Mouse (Mus musculus): ENCODE measurements around the gene Nlgn1.

Gene Nlgn1

DNA sequence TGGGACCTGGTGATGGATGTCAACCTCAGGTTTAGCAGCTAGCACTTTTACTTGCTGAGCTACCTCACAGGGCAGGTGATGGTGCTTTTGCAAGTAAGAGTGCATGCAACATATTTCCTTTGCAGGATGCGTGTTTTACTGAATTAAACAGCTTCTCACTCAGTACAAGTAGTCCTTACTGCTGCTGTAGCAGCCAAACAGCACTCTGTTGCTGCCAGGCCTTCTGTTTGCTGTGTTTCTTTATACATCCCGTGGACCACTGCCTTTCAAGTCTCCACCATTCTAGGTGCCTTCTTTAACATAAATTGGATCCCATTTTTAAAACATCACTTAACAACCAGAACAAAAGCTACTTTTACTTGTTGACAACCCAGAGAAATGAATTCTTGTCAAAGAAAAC, 502.0 kb downstream of the Nlgn1 start:
- no peak for DNase-seq (ENCODE audit: low read depth, low spot score)

DNA sequence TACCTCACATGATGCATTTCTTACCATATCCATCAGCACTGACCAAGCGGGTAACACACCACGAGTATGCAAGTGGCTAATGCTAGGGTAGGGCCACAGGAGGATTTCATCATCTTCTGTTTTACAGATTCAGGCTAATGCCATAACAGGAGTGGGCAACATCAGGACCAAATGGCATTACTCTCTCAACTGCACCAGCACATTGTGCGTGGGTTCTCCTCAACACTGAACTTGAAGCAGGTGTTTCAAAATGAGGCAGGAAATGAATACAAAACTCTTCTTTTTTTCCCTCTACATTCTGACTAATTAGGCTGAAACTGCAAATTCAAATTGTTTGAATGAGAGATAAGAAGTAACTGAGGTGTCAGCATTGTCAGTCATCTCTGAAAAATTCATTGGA, 518.9 kb downstream of the Nlgn1 start:
- no peak for DNase-seq (ENCODE audit: low read depth, low spot score)

DNA sequence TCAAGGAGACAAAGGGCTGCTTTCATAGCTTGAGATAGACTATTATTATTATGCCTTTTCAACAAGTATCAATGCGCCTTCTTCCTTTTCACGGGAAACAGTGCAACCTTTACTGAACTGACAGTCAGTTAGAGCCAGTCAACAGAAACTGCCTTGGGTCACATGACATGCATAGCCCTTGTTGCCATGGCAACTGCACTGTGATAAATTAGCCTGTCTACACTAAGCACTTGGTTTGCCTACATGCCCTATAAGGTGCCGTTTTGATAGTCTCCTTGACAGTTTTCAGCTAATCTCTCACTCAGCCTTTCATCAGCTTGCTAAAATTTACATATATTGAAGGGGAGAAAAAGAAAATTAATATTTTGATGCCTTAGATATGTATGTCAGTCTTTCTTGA, 524.7 kb downstream of the Nlgn1 start:
- peak; percentile 71 for DNase-seq (ENCODE audit: low read depth, low spot score)

DNA sequence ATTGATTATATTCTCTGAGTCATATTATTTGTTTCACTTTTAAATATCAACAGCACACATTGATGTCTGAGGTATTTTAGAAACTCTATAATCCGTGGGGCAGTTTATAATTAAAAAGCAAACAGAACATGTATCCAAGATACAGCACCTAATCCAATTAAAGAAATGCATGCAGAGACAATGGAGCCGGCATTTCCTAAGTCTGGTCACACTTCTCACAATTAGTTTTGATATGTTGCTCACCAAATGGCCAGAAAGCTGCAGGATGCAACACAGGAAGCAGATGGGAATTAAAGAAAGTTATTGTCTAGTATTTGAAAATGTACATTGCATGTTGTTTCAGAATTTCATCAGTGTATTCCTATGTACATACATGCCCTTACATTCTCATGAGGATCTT, 550.6 kb downstream of the Nlgn1 start:
- no peak for DNase-seq (ENCODE audit: low read depth, low spot score)

DNA sequence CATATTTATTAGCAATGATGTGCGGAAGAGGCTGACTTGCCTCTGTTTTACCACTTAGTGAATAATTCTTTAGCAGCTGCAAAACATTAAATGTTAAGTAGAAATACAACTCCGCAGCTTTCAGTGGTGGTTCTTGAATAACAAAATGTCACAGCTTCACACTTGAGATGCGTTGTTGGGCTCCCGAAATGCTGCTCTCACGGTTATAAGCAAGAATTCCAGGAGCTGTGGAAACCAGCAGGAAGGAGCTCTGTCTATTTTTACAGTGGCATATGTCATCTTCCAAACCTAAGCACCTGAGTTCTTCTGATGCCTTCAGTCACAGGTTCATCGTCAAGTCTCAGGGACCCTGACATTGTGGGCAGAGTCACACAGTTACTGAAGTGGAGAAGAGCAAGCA, 556.8 kb downstream of the Nlgn1 start:
- no peak for DNase-seq (ENCODE audit: low read depth, low spot score)

DNA sequence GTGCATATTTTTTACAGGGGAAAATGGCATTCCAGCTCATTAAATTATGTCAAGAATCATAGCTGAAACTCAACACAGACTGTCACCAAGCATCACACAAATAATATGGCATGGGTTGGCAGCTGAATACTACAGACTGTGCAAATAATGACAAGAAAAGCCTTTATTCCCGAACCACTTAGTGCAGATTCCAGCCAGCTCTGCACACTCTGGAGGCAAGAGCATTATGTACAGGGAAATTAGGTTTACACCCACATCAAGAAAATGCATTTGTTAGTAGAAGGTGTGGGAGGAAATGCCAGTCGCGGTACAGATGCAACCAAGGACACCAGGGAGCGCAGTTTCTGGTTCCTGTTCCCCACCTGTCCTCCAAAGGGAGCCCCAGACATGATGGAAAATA, 558.4 kb downstream of the Nlgn1 start:
- DNase-seq (ENCODE audit: low read depth, low spot score), result no peak

DNA sequence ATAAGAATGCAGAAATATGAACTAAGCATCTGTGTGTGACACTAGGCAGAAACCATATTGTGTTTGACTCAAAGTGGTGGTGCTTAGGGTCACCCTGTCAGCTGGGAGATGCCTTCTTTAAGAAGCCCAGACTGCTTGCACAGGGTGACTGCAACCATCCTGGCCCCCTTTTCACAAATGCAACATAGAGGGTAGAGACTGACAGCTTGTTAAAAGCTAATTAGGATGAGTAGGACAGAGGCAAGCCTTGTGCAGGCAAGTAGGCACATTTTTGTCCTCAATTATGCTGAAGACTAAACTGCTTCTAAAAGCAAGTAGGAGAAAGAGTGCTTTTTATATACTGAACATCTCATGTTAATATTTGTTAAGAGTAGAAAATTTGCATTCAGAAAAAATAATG, 558.8 kb downstream of the Nlgn1 start:
- no peak for DNase-seq (ENCODE audit: low read depth, low spot score)

DNA sequence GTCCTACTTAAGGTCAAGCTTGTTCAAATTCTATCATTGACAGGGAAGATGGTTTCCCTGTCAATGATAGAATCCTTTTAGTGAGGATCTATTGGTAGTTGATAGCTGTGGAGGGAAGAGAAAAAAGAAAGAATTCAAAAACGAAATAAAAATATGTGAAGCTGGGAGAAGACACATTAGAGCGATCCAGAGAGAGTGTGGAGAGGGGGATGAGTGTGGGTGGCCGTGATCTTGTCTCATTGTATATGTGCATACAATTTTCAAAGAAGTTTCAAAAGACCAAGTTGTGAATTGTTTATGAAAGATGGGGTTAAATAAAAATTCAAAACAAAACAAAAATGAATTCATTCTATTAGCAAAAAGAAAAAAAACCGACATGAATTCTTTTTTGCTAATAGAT, 568.6 kb downstream of the Nlgn1 start:
- DNase-seq (ENCODE audit: low read depth, low spot score), result no peak

DNA sequence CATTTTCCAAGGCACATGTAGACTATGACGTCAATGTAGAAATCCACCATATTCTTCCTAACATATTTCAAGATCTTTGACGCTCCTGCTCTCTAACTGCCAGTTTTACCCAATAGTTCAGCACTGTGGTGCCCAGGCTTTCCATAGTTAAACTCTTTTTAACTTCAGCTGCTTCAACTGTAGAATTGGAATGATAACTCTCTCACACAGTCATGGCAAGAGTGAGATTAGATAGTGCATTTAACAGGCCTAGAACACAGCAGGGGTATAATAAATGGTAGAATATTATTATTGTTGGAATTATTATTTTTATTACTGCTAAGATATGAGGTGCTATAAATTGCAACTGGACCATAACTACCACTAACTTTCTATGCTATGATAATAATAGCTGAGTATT, 574.4 kb downstream of the Nlgn1 start:
- DNase-seq (ENCODE audit: low read depth, low spot score), result no peak

DNA sequence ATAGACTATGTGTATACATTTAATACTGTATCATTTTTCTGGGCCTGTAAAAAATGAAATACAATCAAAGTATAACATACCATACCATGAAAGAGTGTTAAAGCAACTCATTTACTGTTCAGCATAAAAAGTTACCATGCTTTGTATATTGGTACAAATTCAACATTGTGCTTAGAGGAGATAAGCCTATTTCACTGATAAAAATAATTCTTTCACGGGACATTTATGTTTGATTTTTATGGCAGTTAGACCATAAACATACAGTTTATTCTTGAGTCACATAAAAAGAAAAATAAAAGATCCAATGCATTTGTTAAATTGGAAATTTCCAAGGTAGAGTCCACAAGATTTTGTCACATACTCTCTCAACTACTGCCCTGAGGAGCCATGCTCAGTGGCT, 608.1 kb downstream of the Nlgn1 start:
- no peak for DNase-seq (ENCODE audit: low read depth, low spot score)

DNA sequence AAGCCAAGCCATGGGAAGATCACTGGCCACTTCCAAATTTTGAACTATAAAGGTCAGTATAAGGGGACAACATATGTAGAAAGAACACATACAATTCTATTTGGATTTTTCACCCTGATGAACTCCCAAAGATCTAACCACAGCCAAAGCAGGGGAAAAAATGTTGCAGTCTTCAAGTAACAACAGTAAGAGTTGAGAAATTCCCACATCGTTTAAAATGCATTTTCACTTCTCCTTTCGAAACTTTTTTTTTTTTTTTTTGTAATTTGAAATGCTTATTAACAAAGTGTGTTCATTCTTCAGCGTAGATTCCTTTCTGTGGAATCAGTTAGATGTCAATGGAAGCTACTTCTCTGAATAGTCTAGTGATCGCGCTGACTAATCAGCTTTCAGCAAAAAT, 610.8 kb downstream of the Nlgn1 start:
- DNase-seq (ENCODE audit: low read depth, low spot score), result no peak

DNA sequence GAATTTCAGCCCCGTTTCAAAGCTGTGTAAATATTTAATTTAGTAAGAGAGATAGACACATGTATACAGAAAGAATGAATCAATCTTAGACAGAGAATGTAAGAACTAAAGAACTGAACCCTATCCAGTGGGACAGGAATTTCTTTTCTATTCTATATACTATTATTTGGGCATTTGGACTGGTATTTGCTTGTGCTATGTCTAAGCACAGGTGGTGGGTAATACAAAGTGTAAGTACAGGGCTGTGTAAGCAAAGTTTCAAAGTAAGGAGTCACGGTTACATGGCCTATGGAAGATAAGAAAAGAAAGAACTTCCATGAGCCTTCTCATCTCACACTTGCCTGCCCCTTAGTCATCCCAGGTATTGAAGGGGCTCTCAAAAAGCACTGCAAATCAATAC, 624.9 kb downstream of the Nlgn1 start:
- DNase-seq (ENCODE audit: low read depth, low spot score), result no peak

DNA sequence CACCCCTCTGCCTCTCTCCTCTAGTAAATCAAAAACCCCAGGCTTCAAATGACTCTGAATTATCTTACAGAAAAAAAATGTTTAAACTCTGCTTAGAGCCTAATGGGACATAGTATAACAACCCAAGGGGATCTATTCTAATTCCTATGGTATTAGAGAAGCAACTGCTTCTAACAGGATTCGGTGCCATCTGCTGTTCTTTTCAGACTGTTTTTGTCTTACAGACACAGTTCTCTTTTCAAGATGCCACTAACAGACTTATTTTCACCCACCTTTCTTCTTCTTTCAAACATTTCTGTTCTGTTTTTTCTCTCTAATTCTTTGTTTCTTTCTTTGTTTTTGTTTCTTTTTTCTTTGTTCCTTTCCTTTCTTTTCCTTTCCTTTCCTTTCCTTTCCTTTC, 635.0 kb downstream of the Nlgn1 start:
- DNase-seq (ENCODE audit: low read depth, low spot score), result no peak

DNA sequence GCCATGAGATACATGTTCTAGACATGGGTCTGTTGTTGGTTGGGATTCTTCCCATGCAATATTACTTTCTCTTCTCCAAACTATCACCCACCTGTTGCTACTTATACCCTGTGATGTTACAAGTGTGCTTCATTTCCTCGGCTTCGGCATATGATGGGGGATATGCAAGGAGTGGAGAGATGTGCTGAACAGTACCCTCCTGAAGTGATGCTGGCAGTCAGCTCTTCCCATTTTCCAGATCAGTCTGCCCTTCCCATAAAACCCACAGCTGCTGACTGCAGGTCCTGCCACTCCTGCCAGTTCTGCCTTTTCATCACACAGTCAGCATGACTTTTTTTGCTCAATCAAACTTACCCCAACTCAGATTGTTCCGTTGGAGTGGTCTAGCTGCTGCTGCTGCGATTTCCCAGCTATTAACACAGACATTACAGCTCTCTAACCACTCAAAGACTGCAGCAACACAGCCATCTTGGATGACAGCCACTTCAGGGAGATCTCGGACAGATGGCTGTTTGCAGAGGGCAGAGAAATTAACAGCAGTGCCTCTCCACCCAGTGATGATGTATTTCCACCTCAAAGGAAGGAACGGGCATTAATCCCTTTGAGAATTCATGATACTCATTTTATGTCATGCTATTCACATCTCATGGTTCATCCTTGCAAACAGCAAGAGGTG, 643.3 kb downstream of the Nlgn1 start:
- DNase-seq (ENCODE audit: low read depth, low spot score), result no peak

DNA sequence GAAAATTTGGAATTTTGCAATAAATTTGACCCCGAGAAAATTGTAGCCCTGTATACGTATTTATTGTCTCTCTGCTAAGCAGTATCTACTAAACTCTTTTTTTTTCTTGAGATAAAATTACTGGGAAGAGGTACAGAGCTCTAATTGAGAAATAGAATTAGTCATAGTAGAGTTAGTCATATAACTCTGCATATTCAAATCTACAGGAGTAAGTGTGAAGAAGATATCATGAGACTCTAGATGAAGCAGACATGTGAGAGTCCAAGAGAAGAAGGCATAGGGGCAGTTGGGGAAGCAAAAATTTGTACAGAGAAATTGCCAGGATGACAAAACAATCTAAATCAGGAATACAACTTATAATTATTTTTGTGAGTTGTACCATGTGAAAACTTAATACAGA, 648.6 kb downstream of the Nlgn1 start:
- DNase-seq (ENCODE audit: low read depth, low spot score), result no peak

DNA sequence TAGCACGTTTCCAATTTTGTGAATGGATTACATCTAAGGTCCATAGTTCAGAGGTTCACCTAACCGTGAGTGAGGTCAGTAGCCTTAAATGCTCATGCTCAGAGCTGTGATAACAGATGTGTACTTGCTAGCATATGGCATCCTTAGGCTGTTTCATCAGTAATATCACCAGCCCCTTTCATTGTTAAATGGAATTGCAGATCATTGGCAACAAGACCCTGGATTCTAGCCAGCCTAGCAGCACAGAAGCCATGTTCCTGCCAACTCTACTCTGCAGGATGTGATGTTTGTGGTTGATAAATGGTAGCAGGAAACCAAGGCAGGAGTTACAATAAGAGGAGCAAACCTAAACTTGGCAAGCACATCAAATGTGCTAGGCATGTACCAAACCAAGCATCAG, 652.9 kb downstream of the Nlgn1 start:
- DNase-seq (ENCODE audit: low read depth, low spot score), result no peak

DNA sequence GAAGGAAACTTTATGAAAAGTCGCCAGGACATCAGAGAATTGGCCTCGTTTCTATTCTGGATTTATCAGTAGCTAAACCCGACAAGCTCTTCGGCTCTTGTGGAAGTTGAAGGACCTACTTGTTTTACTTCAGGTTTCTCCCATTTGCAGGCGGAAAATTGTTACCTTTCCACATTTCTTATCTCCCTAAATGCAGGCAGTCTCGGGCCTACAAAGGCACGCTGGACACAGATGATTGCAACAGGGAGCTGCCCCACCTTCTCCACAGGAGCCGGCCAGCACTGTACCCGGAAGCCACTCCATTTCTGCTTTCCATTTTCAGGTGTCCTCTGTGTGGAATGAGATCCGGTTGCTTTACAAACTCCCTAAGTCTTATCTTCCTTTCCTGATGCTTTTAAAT, 656.4 kb downstream of the Nlgn1 start:
- DNase-seq (ENCODE audit: low read depth, low spot score), result no peak

DNA sequence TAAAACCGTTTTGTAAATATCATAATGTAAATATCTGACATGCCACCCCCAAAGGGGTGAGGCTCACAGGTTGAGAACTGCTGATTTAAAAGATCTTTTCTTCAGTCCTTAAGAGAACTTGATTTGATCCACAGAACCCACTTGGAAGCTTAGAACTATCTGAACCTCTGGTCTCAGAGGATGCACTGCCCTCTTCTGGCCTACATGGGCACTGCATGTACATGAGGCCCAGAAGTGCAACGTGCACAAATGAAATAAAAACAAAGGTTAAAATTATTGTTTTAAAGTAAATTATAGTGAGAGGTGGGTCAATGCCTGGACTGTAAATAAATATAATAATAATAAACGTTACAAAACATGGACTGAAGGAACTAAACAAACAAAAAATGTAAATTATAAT, 657.2 kb downstream of the Nlgn1 start:
- peak; percentile 1 for DNase-seq (ENCODE audit: low read depth, low spot score)

DNA sequence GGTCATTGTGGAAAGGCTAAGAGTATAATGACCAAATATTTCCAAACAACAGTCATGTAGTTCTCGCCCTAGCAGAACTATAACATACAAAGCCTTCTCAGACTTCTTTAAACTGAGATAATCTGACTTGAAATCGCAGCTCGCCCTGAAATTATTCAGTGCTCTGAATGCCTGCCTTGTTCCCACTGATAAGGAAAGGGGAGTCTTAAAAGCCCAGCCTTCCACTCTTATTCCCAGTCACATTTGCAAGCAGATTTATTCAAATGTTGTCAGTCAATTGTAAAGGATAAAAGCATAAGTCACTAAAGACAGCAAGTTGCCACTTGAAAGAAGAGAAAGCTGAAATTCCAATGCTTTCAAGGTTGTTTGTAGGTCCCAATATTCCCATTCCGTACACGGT, 658.9 kb downstream of the Nlgn1 start:
- DNase-seq (ENCODE audit: low read depth, low spot score), result no peak

DNA sequence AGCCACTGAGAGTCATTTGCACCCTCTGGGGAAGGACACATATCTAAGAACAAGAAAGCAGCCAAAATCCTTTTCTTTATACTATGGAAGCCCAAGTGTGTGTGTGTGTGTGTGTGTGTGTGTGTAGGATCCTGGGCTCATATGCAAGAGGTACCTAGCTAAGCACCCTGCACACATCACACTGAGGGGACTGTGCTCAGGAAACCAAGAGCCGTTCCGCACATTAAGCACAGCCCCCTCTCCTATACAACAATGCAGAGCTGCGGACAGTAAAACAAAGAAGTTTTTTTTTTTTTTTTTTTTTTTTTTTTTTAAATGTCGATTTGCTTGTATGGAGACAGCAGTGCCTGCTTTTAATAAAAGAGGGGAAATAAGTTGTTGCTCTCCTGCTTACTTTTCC, 659.5 kb downstream of the Nlgn1 start:
- DNase-seq (ENCODE audit: low read depth, low spot score), result no peak

DNA sequence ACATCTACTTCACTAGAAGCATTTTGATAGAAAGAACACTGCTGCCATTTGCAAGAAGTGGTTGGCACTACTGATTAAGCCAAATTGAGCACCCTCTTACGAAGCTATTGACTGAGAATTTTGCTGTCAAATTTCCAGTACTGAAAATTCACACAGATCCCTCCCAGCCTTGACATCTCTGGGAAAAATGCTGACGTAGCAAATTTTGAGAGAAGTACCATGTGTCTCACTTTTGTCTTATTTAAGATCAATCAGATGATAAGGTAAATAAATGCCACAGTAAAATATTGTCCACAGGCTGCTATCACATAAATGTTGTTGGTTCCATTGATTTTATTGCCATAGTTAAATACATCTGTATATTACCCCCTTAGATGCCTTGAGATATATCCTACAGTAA, 668.8 kb downstream of the Nlgn1 start:
- no peak for DNase-seq (ENCODE audit: low read depth, low spot score)

DNA sequence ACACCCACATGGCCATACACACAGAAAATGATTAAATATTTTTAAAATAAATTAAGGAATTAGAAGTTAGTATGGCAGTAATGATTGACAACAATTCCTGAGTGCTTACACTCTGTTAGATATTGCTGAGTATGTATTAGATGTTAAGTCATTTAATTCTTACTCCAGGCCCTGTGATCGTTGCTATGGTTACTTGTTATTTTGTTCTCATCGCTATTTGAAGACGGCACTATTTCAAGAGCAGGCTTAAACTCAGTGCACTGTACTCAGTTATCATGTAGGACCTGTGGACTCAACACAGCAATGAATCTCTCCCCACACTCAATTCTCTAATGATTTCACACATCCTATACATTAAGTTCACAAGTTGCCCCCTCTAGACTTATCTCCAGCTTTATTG, 672.0 kb downstream of the Nlgn1 start:
- DNase-seq (ENCODE audit: low read depth, low spot score), result no peak

DNA sequence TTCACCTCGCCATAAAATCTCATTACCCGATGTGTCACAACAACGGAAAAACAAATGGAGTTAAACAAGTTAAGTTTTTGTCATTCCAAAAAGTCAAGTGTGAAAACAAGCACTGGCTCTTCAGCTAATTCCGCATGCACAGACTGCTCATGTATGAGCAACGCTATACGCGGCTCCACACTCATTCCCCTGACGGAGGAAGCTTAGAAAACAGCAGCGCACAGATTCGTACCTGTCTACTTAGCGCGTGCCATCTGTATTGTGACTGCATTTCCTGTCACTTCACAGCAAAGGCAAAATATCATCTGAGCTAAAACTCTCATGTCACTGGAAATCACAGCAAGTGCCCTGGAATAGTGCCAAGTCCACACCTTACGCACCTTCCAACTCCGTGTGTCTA, 674.3 kb downstream of the Nlgn1 start:
- no peak for DNase-seq (ENCODE audit: low read depth, low spot score)

DNA sequence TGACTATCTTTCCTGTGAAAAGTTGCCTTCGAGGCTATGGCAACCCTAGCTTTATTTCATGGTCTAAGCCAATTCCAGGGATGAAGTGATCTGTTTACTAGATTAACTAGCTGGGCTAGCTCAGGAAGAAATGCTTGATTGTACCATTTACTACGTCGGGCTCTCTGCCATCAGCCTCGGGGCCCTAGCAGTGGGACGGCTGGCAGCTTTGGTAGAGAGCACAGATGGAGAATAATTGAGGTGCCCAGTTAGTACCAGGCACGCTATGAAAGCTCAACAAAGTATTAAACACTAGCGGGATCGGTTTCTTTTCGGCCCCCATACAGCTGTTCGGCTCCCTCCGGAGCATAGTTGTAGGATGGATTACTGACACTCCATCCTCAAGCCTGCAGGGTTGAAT, 675.2 kb downstream of the Nlgn1 start:
- DNase-seq (ENCODE audit: low read depth, low spot score), result no peak

Data from embryo, embryonic 11.5 days (tissue).